Mouse (Mus musculus) heart, postnatal 0 days (tissue): ENCODE results near the gene Rnase11.

Source experiments
- CTCF ChIP-seq: IDR thresholded peaks from 2 replicates; pipeline ENCODE4 v1.5.1; 2016; ENCODE audit warnings: antibody characterized with exemption, control low read depth, low read depth
- EP300 ChIP-seq: IDR thresholded peaks from 2 replicates; pipeline ENCODE4 v1.6.1; 2016; ENCODE audit warnings: antibody characterized with exemption, low read depth

- no peak for TF ChIP-seq CTCF
- no peak for TF ChIP-seq EP300
Measured at GRCm38 (mm10) chr14:51098921-51099320, 49.0 kb upstream of the Rnase11 start.
